Mouse (Mus musculus) kidney, adult 2 months (tissue): ENCODE data around the gene Slc11a1.

Experiments
- CTCF ChIP-seq: fragments of 200-500 bp; conservative IDR thresholded peaks from 2 replicates; pipeline ENCODE4 v1.5.1; 2011; ENCODE audit warnings: low read depth, mild to moderate bottlenecking, control low read depth, low read length, moderate library complexity, mixed read lengths; ENCODE audit not compliant: insufficient read depth, insufficient read length
- POLR2A ChIP-seq: fragments of 200-500 bp; IDR thresholded peaks from one replicate; pipeline ENCODE4 v1.6.1; 2011; ENCODE audit warnings: low read depth, low read length, control low read depth

- no peak for TF ChIP-seq CTCF
- no peak for TF ChIP-seq POLR2A
Measured at GRCm38 (mm10) chr1:74374980-74375379, at the start of gene Slc11a1.
